Mouse (Mus musculus): Measurements from ENCODE around the gene Dlgap4. TPM values are rescaled to one million over a fixed set of nuclear protein-coding genes. Genes with fewer than 3 reads are reported as not detected.

The Dlgap4 gene
- 59.1 and 66.4 TPM in 2 replicates for polyA plus RNA-seq (2015; fragmentation: Nextera tagmentation; extraction: Ambion mirVana)

DNA sequence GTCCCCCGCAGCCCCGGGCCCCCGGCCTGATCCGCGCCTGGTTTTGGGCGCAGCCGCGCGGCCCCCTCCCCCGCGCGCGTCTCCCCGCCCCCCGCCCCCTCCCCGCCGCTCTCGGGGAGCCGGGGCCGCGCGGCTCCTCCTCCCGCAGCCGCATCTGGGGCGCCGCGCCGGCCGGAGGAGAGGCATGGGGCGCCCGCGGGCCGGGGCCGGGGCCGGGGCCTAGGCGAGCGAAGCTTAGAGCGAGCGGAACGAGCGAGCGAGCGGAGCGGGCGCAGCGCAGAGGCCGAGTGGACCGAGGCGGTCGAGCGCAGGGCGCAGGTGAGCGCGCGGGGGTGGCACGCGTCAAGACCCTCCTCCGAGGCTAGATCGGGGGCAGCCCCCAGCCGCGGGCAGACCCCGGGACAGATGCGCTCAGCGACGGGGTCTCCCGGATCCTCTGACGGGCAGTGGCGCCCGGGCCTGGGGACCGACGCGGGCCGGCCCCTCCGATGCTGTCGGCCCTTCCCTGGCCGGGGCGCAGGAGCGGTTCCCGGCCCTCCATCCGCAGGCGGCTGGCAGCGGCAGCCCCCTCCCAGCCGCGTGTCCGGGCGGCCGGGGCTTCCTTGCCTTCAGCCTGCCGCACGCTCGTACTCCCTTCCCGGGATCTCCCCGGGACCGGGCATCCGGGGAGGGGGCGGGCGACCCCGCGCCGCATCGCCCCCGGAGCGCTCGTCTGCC, at the start of gene Dlgap4:
Gene Dlgap4, plus strand, starts transcription at position 165 of the 717 bp plus-strand sequence.
- Histone ChIP-seq H3K27me3 (ENCODE audit: control insufficient read depth, insufficient read depth, low read depth, low read length) (peaks cover 64% of the 10 kb centered on the region), H3K36me3 (ENCODE audit: control insufficient read depth, insufficient read depth, low read length) (no peaks in the 10 kb centered on the region), H3K4me2 (ENCODE audit: low read depth, low read length) (peak within 1 kb of the TSS; percentile 99), H3K9me3 (ENCODE audit: control insufficient read depth, low read length) (no peaks in the 10 kb centered on the region), H3K4me3 (ENCODE audit: low read length) (peak within 1 kb of the TSS; percentile 67), H3K9ac (ENCODE audit: low read length) (peak within 1 kb of the TSS; percentile 67), H3K4me1 (replicated peaks; ENCODE audit: control insufficient read depth, insufficient read depth, low read length) (peaks cover 16% of the 10 kb centered on the region), H3K27ac (ENCODE audit: low read length) (no peak within 1 kb of the TSS)
- peak; percentile 73 for ATAC-seq (ENCODE audit: low read depth)
- WGBS = under 1% methylated on average over 81 of the region's 103 CpGs

DNA sequence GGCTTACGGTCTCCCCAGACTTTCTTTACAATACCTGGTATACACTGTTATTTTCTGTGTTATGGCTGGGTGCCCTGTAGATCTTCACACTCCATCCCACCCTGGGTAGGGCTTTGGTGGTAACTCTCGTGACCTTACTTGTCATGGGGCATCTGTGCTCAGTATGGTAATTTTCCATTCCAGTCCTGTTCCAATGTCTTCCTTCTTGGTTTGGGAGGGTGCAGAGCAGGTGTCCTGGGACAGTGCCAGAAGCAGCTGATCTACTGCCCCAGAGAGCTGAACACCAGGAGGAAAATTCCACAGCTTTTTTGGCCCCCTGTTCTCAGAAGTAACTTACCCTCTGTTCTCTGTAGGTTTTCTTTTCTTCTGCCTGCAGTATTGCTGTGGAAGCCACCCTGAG, 47.0 kb upstream of the Dlgap4 start:
- H3K36me3 ChIP-seq (ENCODE audit: control insufficient read depth, insufficient read depth, low read length) = peaks cover 17% of the 10 kb centered on the region

DNA sequence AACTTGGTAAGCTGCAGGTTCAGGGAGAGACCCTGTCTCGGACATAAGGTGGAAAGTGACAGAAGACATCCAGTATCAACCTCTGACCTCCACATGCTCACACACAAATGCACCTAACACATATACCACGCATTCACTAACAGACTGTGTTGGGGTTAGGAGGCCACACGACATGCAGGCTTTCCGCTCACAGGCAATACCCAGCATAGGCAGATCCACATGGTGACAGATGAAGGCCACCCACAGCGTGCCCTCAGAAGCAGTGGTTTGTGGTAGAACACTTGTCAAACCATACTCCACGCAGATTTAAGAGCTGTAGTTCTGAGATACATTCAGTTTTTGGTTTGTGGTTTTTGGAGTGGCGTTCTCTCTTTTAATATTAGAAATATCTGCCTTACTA, 44.9 kb upstream of the Dlgap4 start:
- WGBS = 85% methylated on average over 7 of the region's 7 CpGs
- no peak for ATAC-seq (ENCODE audit: low read depth)

More for the DNA sequence above, 47.0 kb upstream of the Dlgap4 start:
- no peak overlapping the region for H3K27ac ChIP-seq (ENCODE audit: low read length)
- no peaks in the 10 kb centered on the region for H3K9me3 ChIP-seq (ENCODE audit: control insufficient read depth, low read length)
- H3K4me1 ChIP-seq (replicated peaks; ENCODE audit: control insufficient read depth, insufficient read depth, low read length) = no peaks in the 10 kb centered on the region
- H3K4me3 ChIP-seq (ENCODE audit: low read length) = no peak overlapping the region
- H3K4me2 ChIP-seq (ENCODE audit: low read depth, low read length) = no peak overlapping the region
- no peaks in the 10 kb centered on the region for H3K27me3 ChIP-seq (ENCODE audit: control insufficient read depth, insufficient read depth, low read depth, low read length)
- ATAC-seq (ENCODE audit: low read depth) = no peak
- WGBS = 89% methylated on average over 2 of the region's 2 CpGs
- H3K9ac ChIP-seq (ENCODE audit: low read length) = no peak overlapping the region

DNA sequence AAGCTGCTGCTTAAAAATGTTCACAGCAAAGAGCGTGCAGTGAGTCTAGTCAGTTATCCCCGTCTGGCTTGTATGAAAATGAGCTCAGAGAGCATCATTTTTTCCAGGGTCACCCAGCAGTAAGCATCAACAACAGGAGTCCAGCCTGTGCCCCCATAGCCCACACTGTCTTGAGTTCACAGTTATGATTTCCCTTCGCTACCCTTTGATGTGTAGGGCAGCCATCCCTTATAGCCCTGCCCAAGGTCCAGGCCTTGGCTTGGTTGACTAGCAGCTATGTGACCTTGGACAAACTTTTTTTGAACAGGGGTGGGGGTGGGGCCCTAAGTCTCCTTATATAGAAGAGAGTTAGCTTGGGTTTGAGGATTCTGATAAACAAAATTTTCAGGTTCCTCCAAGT, 44.2 kb upstream of the Dlgap4 start:
- no peaks in the 10 kb centered on the region for H3K27me3 ChIP-seq (ENCODE audit: control insufficient read depth, insufficient read depth, low read depth, low read length)
- ATAC-seq (ENCODE audit: low read depth) = no peak
- H3K4me2 ChIP-seq (ENCODE audit: low read depth, low read length) = no peak overlapping the region
- H3K9ac ChIP-seq (ENCODE audit: low read length) = no peak overlapping the region
- no peak overlapping the region for H3K4me3 ChIP-seq (ENCODE audit: low read length)
- H3K4me1 ChIP-seq (replicated peaks; ENCODE audit: control insufficient read depth, insufficient read depth, low read length) = no peaks in the 10 kb centered on the region
- H3K36me3 ChIP-seq (ENCODE audit: control insufficient read depth, insufficient read depth, low read length) = peaks cover 14% of the 10 kb centered on the region
- 86% methylated on average over 3 of the region's 3 CpGs for WGBS
- H3K9me3 ChIP-seq (ENCODE audit: control insufficient read depth, low read length) = no peaks in the 10 kb centered on the region
- H3K27ac ChIP-seq (ENCODE audit: low read length) = no peak overlapping the region

More for the DNA sequence above, 44.9 kb upstream of the Dlgap4 start:
- Histone ChIP-seq H3K4me3 (ENCODE audit: low read length) (no peak overlapping the region), H3K27ac (ENCODE audit: low read length) (no peak overlapping the region), H3K4me2 (ENCODE audit: low read depth, low read length) (no peak overlapping the region), H3K9ac (ENCODE audit: low read length) (no peak overlapping the region), H3K27me3 (ENCODE audit: control insufficient read depth, insufficient read depth, low read depth, low read length) (no peaks in the 10 kb centered on the region), H3K9me3 (ENCODE audit: control insufficient read depth, low read length) (no peaks in the 10 kb centered on the region), H3K36me3 (ENCODE audit: control insufficient read depth, insufficient read depth, low read length) (peaks cover 14% of the 10 kb centered on the region), H3K4me1 (replicated peaks; ENCODE audit: control insufficient read depth, insufficient read depth, low read length) (no peaks in the 10 kb centered on the region)

GRCm38 (mm10) chr2:156571521-156571920, 42.0 kb upstream of the Dlgap4 start:
- 72% methylated on average over 6 of the region's 6 CpGs for WGBS
- no peak overlapping the region for H3K9ac ChIP-seq (ENCODE audit: low read length)
- no peaks in the 10 kb centered on the region for H3K27me3 ChIP-seq (ENCODE audit: control insufficient read depth, insufficient read depth, low read depth, low read length)
- H3K4me2 ChIP-seq (ENCODE audit: low read depth, low read length) = no peak overlapping the region
- peaks cover 14% of the 10 kb centered on the region for H3K36me3 ChIP-seq (ENCODE audit: control insufficient read depth, insufficient read depth, low read length)
- H3K4me3 ChIP-seq (ENCODE audit: low read length) = no peak overlapping the region
- no peak overlapping the region for H3K27ac ChIP-seq (ENCODE audit: low read length)
- ATAC-seq (ENCODE audit: low read depth) = no peak
- no peaks in the 10 kb centered on the region for H3K4me1 ChIP-seq (replicated peaks; ENCODE audit: control insufficient read depth, insufficient read depth, low read length)
- H3K9me3 ChIP-seq (ENCODE audit: control insufficient read depth, low read length) = no peaks in the 10 kb centered on the region

GRCm38 (mm10) chr2:156576850-156577587, 36.5 kb upstream of the Dlgap4 start:
- no peak for ATAC-seq (ENCODE audit: low read depth)
- Histone ChIP-seq H3K4me3 (ENCODE audit: low read length) (no peak overlapping the region), H3K36me3 (ENCODE audit: control insufficient read depth, insufficient read depth, low read length) (no peaks in the 10 kb centered on the region), H3K4me1 (replicated peaks; ENCODE audit: control insufficient read depth, insufficient read depth, low read length) (no peaks in the 10 kb centered on the region), H3K4me2 (ENCODE audit: low read depth, low read length) (no peak overlapping the region), H3K27me3 (ENCODE audit: control insufficient read depth, insufficient read depth, low read depth, low read length) (no peaks in the 10 kb centered on the region), H3K9me3 (ENCODE audit: control insufficient read depth, low read length) (no peaks in the 10 kb centered on the region), H3K9ac (ENCODE audit: low read length) (no peak overlapping the region), H3K27ac (ENCODE audit: low read length) (no peak overlapping the region)
- WGBS = 73% methylated on average over 7 of the region's 7 CpGs

DNA sequence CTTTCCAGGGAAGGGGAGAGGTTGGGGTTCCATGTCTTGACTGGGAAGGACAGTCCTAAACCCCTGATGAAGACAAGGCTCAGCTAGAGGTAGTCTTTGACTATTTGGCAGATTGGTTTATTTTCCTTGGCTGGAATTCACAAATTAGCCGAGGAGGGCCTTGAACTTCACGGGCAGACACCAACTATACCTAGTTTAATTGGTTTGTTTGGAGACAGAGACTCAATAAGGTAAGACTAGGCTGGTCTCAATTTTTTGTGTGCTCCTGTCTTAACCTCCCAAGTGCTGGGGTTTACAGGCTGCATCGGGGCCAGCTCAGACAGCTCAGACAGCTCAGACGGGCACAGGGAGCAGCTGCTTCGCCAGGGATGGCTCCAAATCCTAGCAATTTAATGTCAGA, 33.0 kb upstream of the Dlgap4 start:
- Histone ChIP-seq H3K4me3 (ENCODE audit: low read length) (no peak overlapping the region), H3K9me3 (ENCODE audit: control insufficient read depth, low read length) (no peaks in the 10 kb centered on the region), H3K4me1 (replicated peaks; ENCODE audit: control insufficient read depth, insufficient read depth, low read length) (no peaks in the 10 kb centered on the region), H3K36me3 (ENCODE audit: control insufficient read depth, insufficient read depth, low read length) (no peaks in the 10 kb centered on the region), H3K27ac (ENCODE audit: low read length) (no peak overlapping the region), H3K4me2 (ENCODE audit: low read depth, low read length) (no peak overlapping the region), H3K9ac (ENCODE audit: low read length) (no peak overlapping the region), H3K27me3 (ENCODE audit: control insufficient read depth, insufficient read depth, low read depth, low read length) (no peaks in the 10 kb centered on the region; the same call in 1 of the 2 replicates)
- no peak for ATAC-seq (ENCODE audit: low read depth)
- 64% methylated on average over 5 of the region's 5 CpGs for WGBS

DNA sequence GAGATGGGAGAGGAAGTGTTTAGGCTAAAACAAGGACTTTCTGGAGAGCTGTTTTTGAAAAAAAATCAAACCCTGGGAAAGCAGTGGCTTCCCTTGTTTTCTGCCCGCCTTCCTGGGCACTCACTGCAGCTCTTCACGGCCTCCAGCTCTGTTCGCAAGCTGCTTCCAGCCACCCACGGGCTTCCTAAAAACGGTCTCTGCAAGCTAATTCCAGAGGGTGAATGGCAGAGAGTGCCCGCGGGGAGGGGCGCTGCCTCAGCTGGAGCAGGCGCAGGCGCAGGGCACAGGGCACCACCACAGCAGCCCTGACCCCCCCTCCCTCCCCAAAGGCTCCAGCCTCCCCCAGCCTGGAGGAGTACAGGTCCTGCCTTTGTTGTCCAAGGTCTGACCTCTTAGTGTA, 32.3 kb upstream of the Dlgap4 start:
- no peaks in the 10 kb centered on the region for H3K36me3 ChIP-seq (ENCODE audit: control insufficient read depth, insufficient read depth, low read length)
- no peaks in the 10 kb centered on the region for H3K4me1 ChIP-seq (replicated peaks; ENCODE audit: control insufficient read depth, insufficient read depth, low read length)
- no peaks in the 10 kb centered on the region; the same call in 1 of the 2 replicates for H3K27me3 ChIP-seq (ENCODE audit: control insufficient read depth, insufficient read depth, low read depth, low read length)
- H3K9me3 ChIP-seq (ENCODE audit: control insufficient read depth, low read length) = no peaks in the 10 kb centered on the region
- no peak overlapping the region for H3K27ac ChIP-seq (ENCODE audit: low read length)
- 45% methylated on average over 10 of the region's 10 CpGs for WGBS
- H3K4me2 ChIP-seq (ENCODE audit: low read depth, low read length) = no peak overlapping the region
- no peak for ATAC-seq (ENCODE audit: low read depth)
- H3K4me3 ChIP-seq (ENCODE audit: low read length) = no peak overlapping the region
- H3K9ac ChIP-seq (ENCODE audit: low read length) = no peak overlapping the region

- Histone ChIP-seq H3K36me3 (ENCODE audit: control insufficient read depth, insufficient read depth, low read length) (no peaks in the 10 kb centered on the region), H3K4me3 (ENCODE audit: low read length) (no peak overlapping the region), H3K4me2 (ENCODE audit: low read depth, low read length) (no peak overlapping the region), H3K27me3 (ENCODE audit: control insufficient read depth, insufficient read depth, low read depth, low read length) (no peaks in the 10 kb centered on the region; the same call in 1 of the 2 replicates), H3K9me3 (ENCODE audit: control insufficient read depth, low read length) (no peaks in the 10 kb centered on the region), H3K4me1 (replicated peaks; ENCODE audit: control insufficient read depth, insufficient read depth, low read length) (no peaks in the 10 kb centered on the region), H3K27ac (ENCODE audit: low read length) (no peak overlapping the region), H3K9ac (ENCODE audit: low read length) (no peak overlapping the region)
- no peak for ATAC-seq (ENCODE audit: low read depth)
- 68% methylated on average over 10 of the region's 10 CpGs for WGBS
Observed at GRCm38 (mm10) chr2:156582887-156583286, 30.6 kb upstream of the Dlgap4 start.
